Mouse (Mus musculus) cerebellum, postnatal 25 days (tissue): ENCODE measurements around the gene Slc12a9.

Source experiments
- DNase-seq, 2 experiments: peaks; one replicate each; pipeline ENCODE4 v3.0.0; 2021; ENCODE audit warnings: mixed read lengths in 2 of 2

The Slc12a9 gene

DNA sequence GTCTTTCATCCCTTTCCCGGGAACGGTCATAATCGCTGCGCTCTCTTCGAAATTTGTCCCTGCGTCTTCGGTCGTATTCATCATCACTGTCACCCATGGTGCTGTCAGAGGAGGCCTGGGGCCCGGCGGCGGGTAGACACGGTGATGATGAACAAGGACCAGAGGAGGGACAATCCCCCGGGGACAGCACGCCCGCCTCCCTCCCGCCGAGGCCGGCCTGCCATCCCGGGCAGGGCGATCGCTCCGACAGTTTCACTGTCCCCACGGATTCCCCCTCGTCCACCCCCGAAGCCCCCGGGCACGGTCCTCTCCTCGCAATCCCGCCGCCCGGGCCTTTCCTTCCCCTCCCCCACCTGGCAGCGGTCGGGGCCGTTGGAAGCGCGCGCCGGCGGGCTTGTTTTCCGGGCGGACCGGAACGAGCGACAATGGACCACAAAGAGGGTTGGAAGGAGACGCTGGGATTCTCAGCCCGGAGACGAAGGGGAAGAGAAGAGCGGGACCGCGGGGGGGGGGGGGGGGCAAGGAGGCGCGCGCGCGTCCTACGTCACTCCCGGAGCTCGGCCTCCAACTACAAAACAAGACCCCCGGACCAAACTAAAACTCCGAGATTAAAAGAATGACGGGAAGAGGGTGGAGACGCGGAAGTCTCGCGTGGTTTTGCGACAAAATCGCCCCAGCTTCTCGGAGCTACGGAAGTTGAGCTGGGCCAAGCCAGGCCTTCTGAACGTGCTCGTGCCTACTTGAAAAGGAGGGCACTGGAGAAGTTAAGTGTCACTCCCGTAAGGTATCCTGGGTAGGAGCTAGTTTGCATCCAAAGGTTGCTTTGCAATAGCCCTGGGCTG lies 26.1 kb downstream of the Slc12a9 start, which contains the start of gene Srrt:
Gene Srrt (minus strand): TSS at position 604 of the 842 bp plus-strand sequence.
- DNase-seq: peak; percentile 92 to 94

DNA sequence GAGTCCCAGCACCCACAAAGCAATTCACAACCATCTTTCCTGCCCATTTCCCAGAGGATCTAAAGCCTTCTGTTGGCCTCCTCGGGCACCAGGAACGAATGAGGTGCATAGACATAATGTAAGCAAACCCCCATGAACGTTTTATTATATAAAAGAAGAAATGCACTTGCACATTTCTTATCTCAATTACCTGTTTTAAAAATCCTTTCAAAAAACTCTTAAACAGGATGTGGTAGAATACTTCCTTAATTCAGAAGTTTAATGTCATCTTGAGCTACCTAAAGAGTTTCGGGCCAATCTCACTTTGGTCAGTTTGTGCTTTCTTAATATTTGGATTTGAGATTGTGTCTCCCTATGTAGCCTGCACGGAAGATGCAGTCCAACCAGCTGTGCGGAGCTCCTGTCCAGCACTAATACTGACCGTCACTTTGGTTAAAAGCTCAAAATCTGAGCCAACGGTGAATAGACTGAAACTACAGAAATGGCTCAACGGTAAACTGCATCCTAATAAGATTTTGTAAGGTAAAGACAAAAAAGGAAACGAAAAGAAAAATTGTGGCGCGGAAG lies 26.9 kb downstream of the Slc12a9 start:
- no peak for DNase-seq

DNA sequence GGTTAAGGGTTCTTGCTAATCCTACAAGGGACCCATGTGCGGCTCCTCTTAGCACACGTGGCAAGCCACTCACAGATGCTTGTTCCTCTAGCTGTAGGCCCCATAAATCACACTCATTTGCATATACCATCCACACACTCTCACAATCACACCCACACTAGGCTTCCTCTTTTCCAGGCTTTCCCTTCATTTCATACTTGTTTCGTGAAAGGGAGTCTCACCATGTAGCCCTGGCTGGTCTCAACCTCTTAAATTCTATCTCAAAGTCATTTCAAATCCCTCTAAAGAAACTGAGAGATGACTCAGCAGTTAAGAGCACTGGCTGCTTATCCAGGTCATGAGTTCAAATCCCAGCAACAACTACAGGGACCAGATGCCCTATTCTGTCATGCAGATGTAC lies 27.6 kb downstream of the Slc12a9 start:
- DNase-seq: no peak

DNA sequence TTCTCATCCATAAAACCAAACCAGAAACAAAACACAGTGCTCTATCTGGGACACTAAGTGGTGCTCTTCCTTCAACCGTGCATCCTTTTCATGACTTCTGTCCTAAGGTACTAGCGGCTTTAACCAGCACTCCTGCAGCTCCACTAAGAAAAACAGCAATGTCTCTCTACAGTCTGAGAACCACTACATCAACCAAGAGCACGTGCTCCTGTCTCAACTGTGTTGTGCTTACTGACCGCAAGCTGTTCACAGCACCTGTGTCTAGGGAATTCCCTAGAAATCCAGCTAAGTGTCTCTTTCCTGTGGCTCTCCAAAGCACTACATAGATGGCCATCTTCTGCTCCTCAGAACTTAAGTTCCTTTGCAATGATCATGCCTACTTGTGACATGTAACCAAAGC lies 28.6 kb downstream of the Slc12a9 start:
- no peak for DNase-seq

DNA sequence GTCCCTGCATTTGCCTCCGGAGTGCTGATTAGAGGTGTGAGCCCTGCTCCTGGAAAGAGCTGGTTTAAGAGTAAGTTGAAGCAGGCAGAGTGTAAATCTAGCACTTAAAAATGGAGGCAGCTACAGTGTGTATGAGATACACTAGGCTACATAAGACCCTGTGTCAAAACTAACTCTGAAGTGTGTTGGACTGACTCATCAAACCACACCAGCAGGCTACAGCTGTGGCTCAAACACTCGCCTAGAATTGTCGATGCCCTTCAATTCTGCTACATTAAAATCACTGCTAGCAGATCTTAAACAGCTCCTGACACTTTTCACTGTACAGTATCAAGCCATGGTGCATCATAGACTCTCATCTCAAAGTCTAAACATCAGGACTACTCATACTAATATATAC lies 29.2 kb downstream of the Slc12a9 start:
- DNase-seq: no peak

DNA sequence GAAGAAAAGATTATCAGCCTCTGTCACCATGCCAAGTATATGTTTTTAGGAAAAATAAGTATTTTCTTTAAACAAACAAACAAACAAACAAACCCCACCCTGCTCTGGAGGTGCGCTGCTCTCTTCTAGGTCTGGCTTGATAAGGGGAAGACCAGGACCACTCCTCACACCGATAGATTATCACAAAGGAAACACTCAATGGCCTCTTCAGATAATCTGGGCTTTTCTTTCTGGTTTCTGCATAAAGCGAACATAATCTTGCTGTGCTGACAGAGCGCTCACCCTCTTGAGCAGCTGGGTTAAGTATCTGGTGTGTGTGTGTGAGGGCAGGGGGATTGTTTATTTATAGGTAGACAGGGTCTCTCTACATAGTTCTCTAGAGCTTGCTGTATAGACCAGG lies 29.8 kb downstream of the Slc12a9 start:
- DNase-seq: no peak

DNA sequence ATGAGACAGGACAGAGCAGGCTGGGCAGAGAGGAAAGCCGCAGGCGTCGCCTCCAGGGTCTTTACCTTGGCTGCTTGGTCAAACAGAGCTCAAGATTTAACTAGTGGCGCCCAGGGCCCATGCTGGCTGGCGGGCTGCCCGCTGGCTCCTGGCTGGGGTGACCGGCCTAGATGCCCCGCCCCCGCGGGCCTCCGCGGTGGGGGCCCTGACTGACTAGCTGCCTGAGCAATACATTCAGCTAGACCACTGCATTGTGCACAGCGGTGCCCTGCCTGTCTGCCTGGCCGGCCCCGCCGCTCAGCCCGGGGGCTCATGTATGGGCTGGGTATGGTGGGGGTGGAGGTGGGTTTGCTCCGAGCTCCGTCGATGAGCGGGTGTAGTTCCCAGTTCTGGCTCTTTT lies 32.1 kb downstream of the Slc12a9 start:
- DNase-seq: peak in 1 of 2 experiments; percentile 64

DNA sequence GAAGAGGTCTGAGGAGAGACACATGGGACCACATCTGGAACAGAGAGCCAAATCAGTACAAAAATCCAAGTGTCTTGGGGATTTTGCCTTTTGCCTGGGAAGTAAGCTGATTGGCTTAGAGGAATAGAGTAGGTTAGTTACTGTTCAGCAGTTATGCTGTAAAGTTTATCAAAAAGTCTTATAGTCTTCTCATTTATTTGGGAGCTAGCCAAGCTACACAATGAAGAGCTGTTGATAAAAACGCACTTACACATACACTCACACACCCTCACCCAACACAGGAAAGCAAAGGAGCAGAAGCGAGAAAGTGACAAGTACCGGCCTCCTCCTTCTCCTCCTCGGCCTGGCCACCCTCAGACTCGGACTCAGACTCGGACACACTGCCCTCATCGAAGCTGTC lies 34.2 kb downstream of the Slc12a9 start:
- no peak for DNase-seq

DNA sequence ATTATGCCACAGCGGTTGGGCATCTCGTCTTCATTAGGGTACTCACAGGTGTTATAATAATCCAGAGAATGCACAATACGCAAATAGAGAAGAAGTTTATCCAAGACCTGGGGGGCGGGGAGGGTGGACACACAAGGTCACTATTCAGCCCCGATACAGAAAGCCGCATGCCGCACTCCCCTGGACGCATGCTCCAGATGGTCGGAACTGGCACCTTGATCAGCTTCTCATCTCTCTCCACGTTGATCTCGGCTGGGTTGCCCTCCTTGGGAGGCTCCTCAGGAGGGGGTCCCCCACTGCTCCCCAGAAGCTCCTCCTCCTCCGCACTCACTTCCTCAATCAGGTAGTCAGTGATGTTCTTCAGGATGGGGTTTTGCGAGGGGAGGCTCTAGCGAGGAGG lies 36.3 kb downstream of the Slc12a9 start:
- DNase-seq: no peak

DNA sequence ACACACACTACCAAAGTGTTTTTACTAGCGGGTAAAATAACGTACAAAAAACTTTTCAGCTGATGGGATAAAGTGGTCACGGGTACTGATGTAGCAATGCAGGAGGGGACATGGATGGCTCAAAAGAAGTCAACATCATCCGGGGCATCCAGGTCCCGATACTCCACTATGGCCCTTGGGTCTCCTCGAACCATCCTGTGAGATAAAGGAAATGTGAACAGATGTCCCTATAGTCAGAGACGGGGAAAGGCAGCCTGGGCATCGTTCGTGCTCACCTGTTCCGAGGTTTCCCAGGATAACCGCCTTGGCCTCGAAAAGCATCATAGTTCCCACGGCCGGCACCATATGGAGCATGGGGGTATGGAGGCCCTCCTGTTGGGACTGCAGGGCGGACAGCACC lies 37.7 kb downstream of the Slc12a9 start:
- DNase-seq: no peak

DNA sequence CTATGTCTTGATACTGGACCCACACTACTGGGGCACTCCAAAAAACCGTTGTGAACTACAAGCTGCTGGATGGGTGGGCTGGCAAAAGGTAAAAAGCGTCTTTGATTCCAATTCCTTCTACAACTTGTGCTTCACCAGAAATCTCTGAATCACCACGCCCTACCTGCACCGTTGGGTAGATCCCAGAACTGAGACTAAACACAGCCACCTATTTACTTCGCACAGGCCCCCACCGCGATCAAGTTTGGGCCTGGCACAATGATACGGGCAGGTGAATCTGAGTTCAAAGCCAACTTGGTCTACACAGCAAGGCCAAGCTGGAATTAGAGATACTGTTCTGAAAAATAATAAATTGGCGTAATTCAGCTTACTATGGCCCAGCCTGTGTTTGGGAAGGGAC lies 38.1 kb downstream of the Slc12a9 start:
- no peak for DNase-seq

DNA sequence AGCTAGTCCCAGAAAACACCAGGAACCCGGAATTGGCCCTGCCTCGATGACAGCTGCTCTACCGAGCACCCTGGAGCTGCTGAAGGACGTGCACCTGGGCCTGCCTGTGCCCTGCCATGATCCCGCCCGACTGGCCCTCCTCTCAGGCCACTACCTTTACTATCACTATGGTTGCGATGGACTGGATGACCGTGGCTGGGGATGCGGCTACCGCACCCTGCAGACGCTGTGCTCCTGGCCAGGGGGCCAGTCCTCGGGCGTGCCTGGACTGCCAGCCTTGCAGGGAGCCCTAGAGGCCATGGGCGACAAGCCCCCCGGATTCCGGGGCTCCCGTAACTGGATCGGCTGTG lies 38.7 kb downstream of the Slc12a9 start:
- DNase-seq: no peak

DNA sequence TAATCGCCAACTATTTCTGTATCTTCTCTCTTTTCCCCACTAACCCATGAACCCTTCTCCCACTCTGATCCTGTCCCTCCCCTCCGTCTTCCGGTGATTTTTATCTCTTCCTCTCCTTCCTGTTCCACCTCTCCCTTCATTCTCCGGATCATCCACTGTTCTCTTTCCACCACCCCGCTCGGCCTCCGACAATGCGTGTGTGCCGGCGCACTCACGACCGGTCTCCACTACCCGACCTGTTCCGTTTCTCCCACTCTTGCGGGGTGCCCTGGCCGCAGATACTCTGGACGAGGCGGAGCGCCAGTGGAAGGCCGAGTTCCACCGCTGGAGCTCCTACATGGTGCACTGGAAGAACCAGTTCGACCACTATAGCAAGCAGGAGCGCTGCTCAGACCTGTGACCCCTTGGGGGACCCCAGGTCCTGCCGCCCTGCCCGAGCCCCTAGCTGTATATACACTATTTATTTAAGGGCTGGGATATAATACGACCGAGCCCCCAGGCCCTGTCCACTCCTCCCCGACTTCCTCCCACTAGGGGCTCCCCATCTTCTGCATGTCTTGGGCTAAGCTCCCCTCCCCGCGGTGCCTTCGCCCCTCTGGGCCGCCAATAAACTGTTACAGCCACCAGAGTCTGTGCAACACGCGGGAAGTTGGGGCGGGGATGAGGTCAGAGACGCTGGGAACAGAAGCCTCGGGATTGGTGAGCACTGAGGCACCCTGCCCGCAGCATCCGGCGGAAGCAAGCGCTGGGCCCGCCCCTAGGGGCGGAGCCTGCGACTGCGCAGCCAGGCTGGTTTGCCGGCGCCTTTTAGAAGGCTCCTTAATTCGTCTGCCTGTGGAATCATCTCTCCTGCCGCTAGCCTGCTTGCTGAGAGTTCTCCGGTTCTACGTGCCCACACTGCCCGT lies 39.3 kb downstream of the Slc12a9 start, which contains the start of gene Ufsp1:
Gene Ufsp1 (plus strand): TSS at position 791 of the 905 bp plus-strand sequence.
- peak; percentile 97 to 98 for DNase-seq

DNA sequence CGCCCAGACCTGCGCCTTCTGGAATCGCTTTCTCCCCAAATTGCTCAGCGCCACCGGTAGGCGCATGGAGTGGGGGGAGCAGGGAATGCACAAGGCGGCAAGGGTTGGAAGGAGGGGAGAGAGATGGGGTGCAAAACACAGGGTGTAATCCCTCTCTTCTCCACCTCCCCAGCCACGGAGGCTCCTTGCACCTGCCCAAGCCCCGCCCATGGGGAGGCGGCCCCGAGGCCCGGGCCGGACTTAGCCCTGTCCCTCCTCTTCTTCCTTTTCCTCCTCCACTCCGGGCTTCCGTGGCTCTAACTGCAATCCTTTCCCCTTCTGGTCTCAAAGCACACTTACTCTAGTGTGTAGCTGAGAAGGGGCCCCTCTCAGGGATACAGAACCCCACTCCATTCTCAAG lies 40.1 kb downstream of the Slc12a9 start:
- DNase-seq: peak; percentile 85 to 91

DNA sequence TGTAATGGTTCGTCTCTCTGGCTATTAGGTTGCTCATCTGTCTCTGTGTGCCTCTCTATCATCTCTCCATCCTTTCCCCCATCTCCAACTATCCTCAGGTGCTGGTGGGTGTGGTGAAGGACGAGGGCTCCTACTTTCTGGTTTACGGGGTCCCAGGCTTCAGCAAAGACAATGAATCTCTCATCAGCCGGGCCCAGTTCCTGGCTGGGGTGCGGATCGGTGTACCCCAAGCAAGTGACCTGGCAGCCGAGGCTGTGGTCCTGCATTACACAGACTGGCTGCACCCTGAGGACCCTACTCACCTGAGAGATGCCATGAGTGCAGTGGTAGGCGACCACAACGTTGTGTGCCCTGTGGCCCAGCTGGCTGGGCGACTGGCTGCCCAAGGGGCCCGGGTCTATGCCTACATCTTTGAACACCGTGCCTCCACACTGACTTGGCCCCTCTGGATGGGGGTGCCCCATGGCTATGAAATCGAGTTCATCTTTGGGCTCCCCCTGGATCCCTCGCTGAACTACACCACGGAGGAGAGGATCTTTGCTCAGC lies 41.9 kb downstream of the Slc12a9 start:
- DNase-seq: no peak

DNA sequence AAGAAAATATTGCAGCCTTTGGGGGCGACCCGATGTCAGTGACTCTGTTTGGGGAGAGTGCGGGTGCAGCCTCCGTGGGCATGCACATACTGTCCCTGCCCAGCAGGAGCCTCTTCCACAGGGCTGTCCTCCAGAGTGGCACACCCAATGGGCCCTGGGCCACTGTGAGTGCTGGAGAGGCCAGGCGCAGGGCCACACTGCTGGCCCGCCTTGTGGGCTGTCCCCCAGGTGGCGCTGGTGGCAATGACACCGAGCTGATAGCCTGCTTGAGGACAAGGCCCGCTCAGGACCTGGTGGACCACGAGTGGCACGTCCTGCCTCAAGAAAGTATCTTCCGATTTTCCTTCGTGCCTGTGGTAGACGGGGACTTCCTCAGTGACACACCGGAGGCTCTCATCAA lies 42.7 kb downstream of the Slc12a9 start:
- DNase-seq: peak; percentile 71 to 84

DNA sequence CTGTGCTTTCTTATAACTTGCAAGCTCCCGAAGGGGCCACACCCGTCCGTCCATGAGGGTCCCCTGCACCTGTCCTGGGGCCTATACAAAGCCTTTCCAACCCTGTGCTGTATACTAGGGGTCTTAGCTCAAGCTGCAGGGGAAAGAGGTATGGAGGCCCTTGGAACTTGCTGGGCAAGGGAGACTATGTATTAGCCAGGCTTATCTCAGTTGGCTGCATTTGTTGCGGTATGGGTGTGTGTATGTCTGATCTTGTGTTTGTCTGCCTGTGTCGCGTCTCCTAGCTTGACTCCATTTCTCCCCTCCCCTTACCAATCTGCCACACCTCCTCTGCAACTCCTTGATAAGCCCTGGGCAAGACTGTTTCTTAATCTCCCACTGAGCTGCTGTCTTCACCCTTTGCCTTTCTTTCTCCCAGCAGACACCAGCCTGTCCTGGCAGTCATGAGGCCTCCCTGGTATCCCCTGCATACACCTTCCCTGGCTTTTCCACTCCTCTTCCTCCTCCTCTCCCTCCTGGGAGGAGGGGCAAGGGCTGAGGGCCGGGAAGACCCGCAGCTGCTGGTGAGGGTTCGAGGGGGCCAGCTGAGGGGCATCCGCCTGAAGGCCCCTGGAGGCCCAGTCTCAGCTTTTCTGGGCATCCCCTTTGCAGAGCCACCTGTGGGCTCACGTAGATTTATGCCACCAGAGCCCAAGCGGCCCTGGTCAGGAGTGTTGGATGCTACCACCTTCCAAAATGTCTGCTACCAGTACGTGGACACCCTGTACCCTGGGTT lies 43.6 kb downstream of the Slc12a9 start:
- DNase-seq: no peak

DNA sequence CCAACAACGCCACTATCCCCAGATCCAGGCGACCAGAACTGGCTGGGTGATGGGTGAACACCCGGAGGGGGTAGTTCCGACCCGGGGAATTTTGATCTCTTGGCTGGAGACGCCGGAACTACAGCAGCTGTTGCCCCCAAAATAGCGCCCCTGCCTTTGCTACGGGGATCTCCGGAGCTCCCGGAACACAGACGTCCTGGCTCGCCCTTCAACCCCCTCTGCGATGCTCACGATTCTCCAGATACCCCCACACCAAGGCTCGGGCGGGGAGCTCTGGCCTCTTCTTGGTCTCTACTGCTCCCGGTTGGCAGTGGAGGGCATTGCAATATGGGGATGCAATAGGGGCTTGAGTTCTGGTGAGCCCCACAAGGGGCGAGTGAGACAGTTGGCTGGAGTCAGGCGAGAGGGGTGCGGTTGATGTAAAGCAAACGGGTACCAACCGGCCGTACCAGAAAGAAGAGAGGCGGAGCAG lies 44.4 kb downstream of the Slc12a9 start:
- peak; percentile 77 to 82 for DNase-seq

DNA sequence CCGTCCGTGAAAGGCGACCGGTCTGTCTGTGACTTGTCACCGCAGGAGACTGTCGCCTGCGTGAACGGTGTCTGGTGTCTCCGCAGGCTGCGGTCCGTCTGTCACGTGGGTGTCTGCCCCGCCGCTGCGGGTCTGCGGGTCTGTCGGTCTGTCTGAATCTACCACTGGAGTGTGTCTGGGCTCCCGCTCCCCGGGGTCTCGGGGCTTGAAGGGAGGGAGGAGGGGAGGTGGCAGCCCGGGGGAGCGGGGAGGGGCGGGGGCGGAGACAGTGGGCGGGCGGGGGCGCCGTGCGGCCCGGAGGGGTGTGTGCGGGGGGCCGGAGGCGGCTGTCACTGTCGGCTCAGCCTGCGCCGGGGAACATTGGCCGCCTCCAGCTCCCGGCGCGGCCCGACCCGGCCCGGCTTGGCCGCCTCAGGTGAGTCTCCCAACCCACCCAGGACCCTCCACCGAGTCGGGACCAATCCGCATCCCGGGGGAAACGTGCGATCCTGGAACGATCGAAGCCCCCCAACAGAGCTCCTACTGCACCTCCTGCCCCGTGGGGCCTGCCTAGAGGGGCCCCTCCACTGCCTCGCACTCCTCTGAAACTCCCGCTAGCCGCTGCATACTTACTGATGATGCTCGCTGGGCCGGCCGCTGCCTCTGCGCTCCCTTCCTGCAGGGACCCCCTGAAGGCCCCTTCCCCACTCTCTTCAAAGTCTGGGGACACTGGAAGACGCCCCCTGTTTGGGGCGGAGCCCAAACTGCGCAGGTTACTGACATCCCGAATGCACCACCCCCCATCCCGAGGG lies 45.2 kb downstream of the Slc12a9 start:
- peak; percentile 80 to 81 for DNase-seq

DNA sequence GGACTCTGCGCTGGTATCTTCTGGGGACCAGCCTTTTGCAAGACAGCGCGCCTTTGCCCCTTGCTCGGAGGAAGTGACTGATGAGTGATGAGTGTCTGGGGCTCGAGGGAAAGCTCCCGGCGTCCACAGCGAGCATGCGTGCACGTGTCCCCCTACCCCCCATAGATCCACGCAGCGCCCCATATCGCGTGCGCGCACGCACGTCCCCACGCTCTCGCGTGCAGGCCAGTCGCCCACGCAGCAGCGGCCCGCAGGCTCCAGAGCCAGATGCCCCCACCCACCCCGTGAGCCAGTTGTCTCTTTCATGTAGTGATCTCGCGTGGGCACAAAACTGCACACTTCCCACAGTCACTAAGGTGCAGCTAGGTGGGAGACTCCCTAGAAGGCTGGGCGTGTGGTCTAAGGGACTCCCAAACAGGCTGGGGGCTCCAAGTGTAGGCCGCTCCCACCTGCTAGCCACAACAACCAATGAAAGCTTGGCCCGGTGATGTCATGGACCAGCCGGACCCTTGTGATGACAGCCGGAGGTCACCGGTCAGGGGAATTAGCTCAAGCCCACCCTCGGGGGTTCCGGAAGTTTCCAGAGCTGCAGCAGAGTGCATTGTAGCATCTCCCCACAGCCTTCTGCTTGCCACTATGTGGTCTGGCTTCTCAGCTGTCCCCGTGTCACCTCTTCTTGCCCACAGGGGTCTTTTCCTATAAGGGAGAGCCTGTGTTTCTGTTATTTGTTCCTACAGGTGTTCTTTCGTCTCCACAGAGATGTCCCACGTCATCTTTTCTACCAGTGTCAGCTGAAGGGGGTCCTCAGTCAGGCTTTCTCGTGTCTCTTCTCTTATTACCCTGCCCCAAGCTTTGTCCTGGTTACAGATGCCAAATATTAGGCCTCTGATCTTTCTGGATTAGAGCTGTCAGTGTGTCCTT lies 46.1 kb downstream of the Slc12a9 start, which contains the start of gene Ache:
Gene Ache (plus strand): TSS at position 488 of the 921 bp plus-strand sequence.
- peak; percentile 91 to 94 for DNase-seq
